Mouse (Mus musculus): ENCODE results near the gene Mns1.

- TF ChIP-seq FLI1 (IDR thresholded peaks at IDR 0.05; ENCODE audit: low read length) (no peak), GATA1 (IDR thresholded peaks at IDR 0.05; ENCODE audit: borderline replicate concordance, low read length) (no peak)
Measured at GRCm38 (mm10) chr9:72389431-72390002, 48.3 kb upstream of the Mns1 start.
